Mouse (Mus musculus) CD4-positive, CD25-positive, alpha-beta regulatory T cell, adult 9 weeks (primary cell): ENCODE data around the gene Ctla4. TPM values are rescaled to one million over a fixed set of nuclear protein-coding genes. Genes with fewer than 3 reads are reported as not detected.

Experiments used
- polyA plus RNA-seq: library from polyadenylated mRNA; unstranded; fragments of 100-300 nt; shearing (Covaris generic); gene quantifications from one replicate; pipeline ENCODE4 v1.2.1, GENCODE M21; 2017

Ctla4 gene
- 331 TPM for polyA plus RNA-seq

DNA sequence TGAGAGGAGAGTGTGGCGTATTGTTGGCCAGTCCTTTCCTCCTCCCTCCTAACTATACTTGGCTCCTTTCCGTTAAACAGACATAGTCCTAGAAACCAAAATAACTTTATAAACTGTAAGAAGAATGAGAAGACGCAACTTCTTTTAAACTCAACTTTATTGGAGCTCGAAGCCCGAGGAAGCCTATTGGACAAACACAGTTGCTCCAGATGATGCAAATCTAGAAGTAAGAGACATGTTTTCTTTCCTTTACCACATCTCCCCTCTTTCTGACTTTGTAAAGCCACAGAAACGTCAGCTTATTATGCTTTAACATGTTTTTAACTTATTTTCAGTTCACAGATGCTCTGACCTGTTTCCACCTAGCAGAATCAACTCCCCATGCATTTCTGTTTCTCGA lies at the start of gene Ctla4:
Gene Ctla4, plus strand, starts transcription at position 20 of the 400 bp plus-strand sequence.

Other genes starting within 250 kb of the Ctla4 start
- 224 TPM for gene Cd28, start 170.2 kb upstream of the Ctla4 start, polyA plus RNA-seq
- gene Icos, start 90.9 kb downstream of the Ctla4 start, polyA plus RNA-seq = 250 TPM